ENCODE assay signal across 13 mouse cellular contexts in the genomic region with DNA sequence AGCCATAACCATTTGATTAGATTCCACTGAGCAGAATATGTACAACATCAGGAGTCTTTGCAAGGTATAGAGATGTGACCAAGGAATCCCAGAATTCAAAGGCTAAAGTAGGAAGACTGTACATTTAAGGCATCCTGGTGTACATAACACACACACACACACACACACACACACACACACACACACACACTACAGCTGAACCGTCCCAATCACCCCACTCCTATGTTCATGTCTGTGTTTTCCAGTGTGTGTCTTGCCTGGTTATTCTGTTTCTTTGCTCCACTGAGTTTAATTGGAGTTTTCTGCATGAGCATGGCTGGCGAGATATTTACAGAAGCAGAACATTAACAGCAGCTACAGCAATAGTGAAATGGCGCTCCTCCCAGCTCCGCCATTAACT.
"Had no signal": no experiment of that assay in that cellular context is flagged by ENCODE, and none has a peak within 500 bp of the region (broad histone marks: within the 10 kb centered on the region; RNA-seq: fewer than 3 reads in every experiment).

No protein-coding gene starts in this region.

- DNase-seq: lung, adult 18-20 months; lung, embryonic 14.5 days; lung, postnatal 10 days; lung, postnatal 4 days; right cerebral cortex, postnatal 14 days; thymus, adult 2 months; thymus, postnatal 25 days; thymus, postnatal 4 days had no signal

- H3K36me3 ChIP-seq: midbrain, embryonic 10.5 days; midbrain, embryonic 12.5 days; midbrain, embryonic 15.5 days; stomach, embryonic 15.5 days had no signal

- H3K9me3 ChIP-seq: midbrain, embryonic 10.5 days; midbrain, embryonic 12.5 days; midbrain, embryonic 15.5 days; stomach, embryonic 15.5 days had no signal

- H3K4me3 ChIP-seq: midbrain, embryonic 10.5 days; midbrain, embryonic 12.5 days; midbrain, embryonic 15.5 days; stomach, embryonic 15.5 days had no signal

- H3K4me2 ChIP-seq: lung, embryonic 14.5 days; midbrain, embryonic 12.5 days; midbrain, embryonic 15.5 days; stomach, embryonic 15.5 days had no signal

- H3K9ac ChIP-seq: lung, embryonic 14.5 days; midbrain, embryonic 12.5 days; midbrain, embryonic 15.5 days; stomach, embryonic 15.5 days had no signal

- ATAC-seq: midbrain, embryonic 15.5 days had no signal

- H3K4me1 ChIP-seq: midbrain, embryonic 15.5 days; stomach, embryonic 15.5 days had no signal

- H3K27me3 ChIP-seq: midbrain, embryonic 12.5 days; midbrain, embryonic 15.5 days; stomach, embryonic 15.5 days had no signal

- H3K27ac ChIP-seq: midbrain, embryonic 10.5 days; midbrain, embryonic 12.5 days; midbrain, embryonic 15.5 days; stomach, embryonic 15.5 days; stomach, postnatal 0 days had no signal
